Mouse (Mus musculus): ENCODE measurements around the gene Sez6l.

- TF ChIP-seq CTCF (IDR thresholded peaks at IDR 0.05; ENCODE audit: extremely low read depth, insufficient read depth, insufficient read length, insufficient replicate concordance): no peak
- TF ChIP-seq POLR2A (IDR thresholded peaks at IDR 0.05; ENCODE audit: low read depth, low read length): no peak
Observed at GRCm38 (mm10) chr5:112482551-112482950, 94.4 kb downstream of the Sez6l start.
